Mouse (Mus musculus) spleen, adult 2 months (tissue): ENCODE measurements around the gene Krt80. TPM values are rescaled to one million over a fixed set of nuclear protein-coding genes. Genes with fewer than 3 reads are reported as not detected.

Source experiments
- DNase-seq, 2 experiments: peaks; one replicate each; pipeline versions ENCODE4 v3.0.0 to v3.0.0-alpha.2; 2012 to 2021; ENCODE audit warnings: low spot score in 2 of 2, low read depth in 1 of 2
- H3K27ac ChIP-seq: fragments of 200-500 bp; 2 replicates; pipeline ENCODE4 v1.5.1; 2012; ENCODE audit warnings: low read length, inconsistent platforms; ENCODE audit not compliant: insufficient read depth
- H3K27me3 ChIP-seq: fragments of 200-500 bp; 2 replicates; pipeline ENCODE4 v1.6.1; 2012; ENCODE audit warnings: mild to moderate bottlenecking, moderate library complexity, low read length, inconsistent platforms; ENCODE audit not compliant: control insufficient read depth, insufficient read depth
- H3K36me3 ChIP-seq: fragments of 200-500 bp; 2 replicates; pipeline ENCODE4 v1.6.1; 2012; ENCODE audit warnings: mild to moderate bottlenecking, low read length, inconsistent platforms; ENCODE audit not compliant: control insufficient read depth, insufficient read depth
- H3K4me1 ChIP-seq: fragments of 200-500 bp; 2 replicates; pipeline ENCODE4 v1.6.1; 2011; ENCODE audit warnings: inconsistent platforms; ENCODE audit not compliant: control insufficient read depth, insufficient read depth, insufficient read length
- H3K4me3 ChIP-seq: fragments of 200-500 bp; 2 replicates; pipeline ENCODE4 v1.5.1; 2011; ENCODE audit warnings: mild to moderate bottlenecking, inconsistent platforms; ENCODE audit not compliant: insufficient read depth, insufficient read length; ENCODE audit errors: extremely low read depth
- CTCF ChIP-seq: fragments of 200-500 bp; IDR thresholded peaks from 2 replicates; pipeline ENCODE4 v1.5.1; 2011; ENCODE audit warnings: mild to moderate bottlenecking, inconsistent platforms; ENCODE audit not compliant: insufficient read depth, insufficient read length, insufficient replicate concordance; ENCODE audit errors: extremely low read depth
- POLR2A ChIP-seq: fragments of 200-500 bp; IDR thresholded peaks from 2 replicates; pipeline ENCODE4 v1.6.1; 2011; ENCODE audit warnings: low read depth, low read length, inconsistent platforms
- WGBS: fragments of 180-500 bp; shearing (Covaris S2); methylation state at CpG from one replicate; pipeline ENCODE4 v1.1.7; 2018; 5-methylcytosine and 5-hydroxymethylcytosine counted together
- polyA plus RNA-seq: library from polyadenylated mRNA; depleted of rRNA; stranded (reverse); fragments of >200 nt; gene quantifications from 2 replicates; pipeline ENCODE4 v1.2.3, GENCODE M21; 2012; rRNA removed

Gene Krt80
- polyA plus RNA-seq, 1 experiment, result 9.9 TPM

GRCm38 (mm10) chr15:101299480-101299960 is 70.4 kb downstream of the Krt80 start:
- DNase-seq, result no peak
- WGBS, result 85% methylated on average over 14 of the region's 14 CpGs
- H3K4me3 ChIP-seq, result no peak overlapping the region
- H3K27ac ChIP-seq, result no peak overlapping the region
- H3K4me1 ChIP-seq, result no peaks in the 10 kb centered on the region
- no peaks in the 10 kb centered on the region for H3K27me3 ChIP-seq
- H3K36me3 ChIP-seq, result no peaks in the 10 kb centered on the region
- TF ChIP-seq CTCF (no peak), POLR2A (no peak)

- Histone ChIP-seq H3K27ac (no peak overlapping the region), H3K4me3 (no peak overlapping the region), H3K27me3 (no peaks in the 10 kb centered on the region), H3K36me3 (no peaks in the 10 kb centered on the region), H3K4me1 (no peaks in the 10 kb centered on the region)
- whole genome bisulfite sequencing, result 37% methylated on average over 7 of the region's 7 CpGs
- DNase-seq, result no peak
- TF ChIP-seq CTCF (no peak), POLR2A (no peak)
Measured at GRCm38 (mm10) chr15:101298550-101298949, 71.4 kb downstream of the Krt80 start.

GRCm38 (mm10) chr15:101297988-101298387 is 72.0 kb downstream of the Krt80 start:
- Histone ChIP-seq H3K4me3 (no peak overlapping the region), H3K4me1 (no peaks in the 10 kb centered on the region), H3K27me3 (no peaks in the 10 kb centered on the region), H3K27ac (no peak overlapping the region), H3K36me3 (no peaks in the 10 kb centered on the region)
- WGBS, result 14% methylated on average over 7 of the region's 7 CpGs
- no peak for DNase-seq
- TF ChIP-seq POLR2A (no peak), CTCF (no peak)

Other genes starting within 250 kb of the Krt80 start
- gene Acvrl1, start 241.6 kb downstream of the Krt80 start, polyA plus RNA-seq, result 27.8 and 28.9 TPM in 2 replicates
- 17.9 and 20.2 TPM in 2 replicates for gene Acvr1b, start 196.1 kb downstream of the Krt80 start, polyA plus RNA-seq
- 5.6 and 6.5 TPM in 2 replicates for gene Grasp, start 146.0 kb downstream of the Krt80 start, polyA plus RNA-seq
- gene Nr4a1, start 115.9 kb downstream of the Krt80 start, polyA plus RNA-seq, result 50.3 and 63.8 TPM in 2 replicates
- 24.5 and 29.4 TPM in 2 replicates for gene Atg101, start 85.9 kb downstream of the Krt80 start, polyA plus RNA-seq
- 0.12 and 0.25 TPM in 2 replicates for gene 6030408B16Rik, start 77.0 kb downstream of the Krt80 start, polyA plus RNA-seq
- 0.86 and 1.7 TPM in 2 replicates for gene Krt7, start 40.9 kb upstream of the Krt80 start, polyA plus RNA-seq
- gene Krt87, start 68.6 kb upstream of the Krt80 start, polyA plus RNA-seq, result not detected in 2 replicates
- not detected in 2 replicates for gene Krt88, start 77.6 kb upstream of the Krt80 start, polyA plus RNA-seq
- gene Krt81, start 93.6 kb upstream of the Krt80 start, polyA plus RNA-seq, result not detected in 2 replicates
- gene Krt86, start 103.3 kb upstream of the Krt80 start, polyA plus RNA-seq, result 0.14 and 0.22 TPM in 2 replicates
- 0.18 and 0.42 TPM in 2 replicates for gene Krt83, start 121.3 kb upstream of the Krt80 start, polyA plus RNA-seq
- gene Gm49425, start 147.1 kb upstream of the Krt80 start, polyA plus RNA-seq, result not detected in 2 replicates
- not detected in 2 replicates for gene Krt84, start 162.7 kb upstream of the Krt80 start, polyA plus RNA-seq
- not detected in 2 replicates for gene Krt82, start 180.5 kb upstream of the Krt80 start, polyA plus RNA-seq
- gene Krt90, start 192.8 kb upstream of the Krt80 start, polyA plus RNA-seq, result not detected in 2 replicates
- not detected in 2 replicates for gene Krt75, start 203.7 kb upstream of the Krt80 start, polyA plus RNA-seq